Mouse (Mus musculus) spleen, postnatal 10 days (tissue): Measurements from ENCODE around the gene Ror1.
A peak's percentile ranks its signal among the peaks of the same experiment; 100 is the strongest.

Source experiments
- DNase-seq, 2 experiments: peaks; one replicate each; pipeline ENCODE4 v3.0.0; 2021 to 2022; ENCODE audit warnings: low spot score in 2 of 2

The Ror1 gene

DNA sequence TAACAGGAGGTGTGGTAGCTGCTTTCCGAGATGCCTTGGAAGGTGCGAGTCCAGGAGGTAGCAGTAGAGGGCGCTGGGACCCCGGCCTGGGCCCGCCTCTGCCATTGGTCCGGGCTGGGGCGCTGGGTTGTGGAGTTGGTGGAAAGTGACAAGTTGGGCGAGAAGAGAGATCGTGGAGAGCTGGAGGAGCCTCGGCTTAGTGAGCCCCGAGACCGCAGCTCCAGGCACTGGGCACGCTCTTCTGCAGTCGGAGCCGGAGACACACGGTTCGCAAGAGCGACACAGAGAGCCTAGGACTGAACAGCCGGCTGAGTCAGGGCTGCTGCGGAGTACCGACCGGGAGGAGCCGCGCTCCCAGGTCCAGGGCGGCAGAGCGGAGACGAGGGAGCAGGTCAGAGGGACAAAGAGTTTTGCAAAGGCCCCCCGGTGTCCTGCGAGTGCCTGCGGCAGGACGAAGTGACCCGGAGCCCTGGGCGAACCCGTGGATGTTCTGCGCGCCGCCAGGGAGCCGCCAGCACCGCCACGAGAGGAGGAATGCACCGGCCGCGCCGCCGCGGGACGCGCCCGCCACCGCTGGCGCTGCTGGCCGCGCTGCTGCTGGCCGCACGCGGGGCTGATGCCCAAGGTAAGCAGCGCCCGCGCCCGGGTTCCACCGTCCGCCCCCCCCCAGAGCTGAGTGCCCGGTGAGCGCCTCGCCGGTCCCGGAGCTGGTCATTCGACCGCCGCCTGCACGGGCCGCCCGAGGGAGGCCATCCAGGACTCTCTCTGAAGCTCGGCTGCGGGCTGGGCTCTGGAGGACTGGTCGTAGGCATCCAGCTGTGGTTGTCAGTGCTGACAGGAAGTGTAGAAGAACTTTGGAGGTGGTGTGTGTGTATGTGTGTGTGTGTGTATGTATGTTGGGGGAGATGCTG lies at the start of gene Ror1:
Gene Ror1 (plus strand): TSS at position 107 of the 911 bp plus-strand sequence.
- peak; percentile 20 to 67 for DNase-seq

- no peak for DNase-seq
These were observed 48.5 kb upstream of the Ror1 start for GRCm38 (mm10) chr4:100047066-100047465.

DNA sequence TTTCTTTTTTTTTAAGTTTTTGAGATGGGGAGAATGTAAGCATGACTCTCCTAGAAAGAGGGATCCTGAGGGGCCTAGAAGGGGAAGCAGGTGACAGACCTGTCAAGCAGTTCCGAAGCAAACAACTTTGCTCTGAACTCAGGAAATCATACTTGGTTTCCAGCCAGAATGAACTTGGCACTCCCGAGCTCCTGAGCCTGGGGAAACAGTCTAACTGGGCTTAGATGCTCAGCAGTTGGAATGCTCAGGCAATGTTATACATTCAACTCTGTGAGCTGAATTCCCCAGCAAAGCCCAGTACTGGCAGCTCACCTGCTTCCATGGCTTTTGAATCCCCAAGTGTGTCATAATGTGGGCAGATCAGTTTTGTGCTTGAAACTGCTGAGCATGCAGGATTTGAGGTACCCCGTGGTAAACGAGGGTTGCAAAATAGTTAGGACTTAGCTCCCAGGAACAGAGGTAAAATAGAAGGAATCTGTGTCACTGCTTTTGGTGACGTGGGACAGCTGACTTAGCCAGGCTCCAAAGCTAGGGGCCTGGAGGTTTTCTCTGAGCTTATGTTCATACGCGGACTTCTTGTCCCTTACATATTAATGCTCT lies 47.1 kb upstream of the Ror1 start:
- DNase-seq: no peak

- no peak for DNase-seq
These were observed 43.8 kb upstream of the Ror1 start for GRCm38 (mm10) chr4:100051767-100052166.

DNA sequence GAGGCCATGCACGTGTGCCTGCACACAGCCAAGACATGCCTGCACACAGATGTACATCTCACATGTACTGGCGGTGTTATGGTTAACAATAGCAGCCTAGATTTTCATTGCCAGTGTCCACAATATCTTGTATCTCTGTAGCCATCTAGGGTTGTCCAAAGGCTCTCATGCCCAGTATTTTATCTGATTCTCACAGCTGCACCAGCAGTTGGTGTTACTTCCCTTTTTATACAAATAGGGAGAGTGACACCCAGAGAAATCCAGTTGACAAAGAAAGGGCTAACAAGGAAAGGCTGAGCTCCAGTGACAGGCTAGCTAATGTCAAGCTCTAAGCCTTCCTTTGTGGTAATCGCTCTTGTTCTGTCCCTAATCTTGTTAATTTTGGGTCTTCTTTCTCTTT lies 43.3 kb upstream of the Ror1 start:
- DNase-seq: no peak

DNA sequence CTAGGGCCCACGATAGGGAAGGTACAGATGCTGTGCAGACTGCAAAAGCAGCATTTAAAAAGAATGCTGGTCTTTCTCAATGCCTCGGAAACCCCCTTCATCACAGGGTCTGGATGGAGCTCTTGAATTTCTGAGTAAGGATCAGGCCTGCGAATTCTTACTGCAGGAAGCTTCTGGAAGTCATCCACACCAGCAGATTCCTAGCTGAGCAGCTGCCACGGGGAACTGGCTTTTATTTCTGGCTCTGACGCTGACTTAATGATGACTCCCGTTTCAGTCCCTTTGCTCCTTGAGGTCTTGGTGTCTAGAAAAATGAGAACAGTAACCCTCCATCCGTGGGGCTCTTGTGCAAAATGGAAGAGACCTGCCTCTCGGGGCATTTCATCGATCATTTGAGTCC lies 39.5 kb upstream of the Ror1 start:
- no peak for DNase-seq

DNA sequence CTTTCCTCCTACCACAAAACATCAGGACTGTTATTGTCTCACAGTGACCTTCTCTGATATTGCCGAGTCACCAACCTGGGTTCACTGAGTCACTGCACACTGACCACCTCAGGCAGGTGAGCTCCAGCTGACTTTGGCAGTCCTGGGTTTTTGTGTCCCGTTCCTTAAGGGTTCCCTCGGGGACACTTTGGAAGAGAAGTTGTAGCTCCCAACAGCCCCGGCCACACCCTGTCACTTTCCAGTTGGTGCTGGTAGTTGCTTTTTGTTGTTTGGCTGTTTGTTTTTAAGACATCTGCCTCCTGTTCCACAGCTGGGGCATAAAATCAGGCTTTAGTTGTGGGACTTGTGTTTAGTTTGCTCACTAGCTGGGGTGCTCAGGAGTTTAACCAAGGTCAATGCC lies 39.1 kb upstream of the Ror1 start:
- DNase-seq: no peak

- DNase-seq: no peak
These were observed 38.2 kb upstream of the Ror1 start for GRCm38 (mm10) chr4:100057381-100057780.

GRCm38 (mm10) chr4:100058631-100059030 lies 37.0 kb upstream of the Ror1 start:
- no peak for DNase-seq

- DNase-seq: no peak
These were observed 35.8 kb upstream of the Ror1 start for GRCm38 (mm10) chr4:100059811-100060210.

DNA sequence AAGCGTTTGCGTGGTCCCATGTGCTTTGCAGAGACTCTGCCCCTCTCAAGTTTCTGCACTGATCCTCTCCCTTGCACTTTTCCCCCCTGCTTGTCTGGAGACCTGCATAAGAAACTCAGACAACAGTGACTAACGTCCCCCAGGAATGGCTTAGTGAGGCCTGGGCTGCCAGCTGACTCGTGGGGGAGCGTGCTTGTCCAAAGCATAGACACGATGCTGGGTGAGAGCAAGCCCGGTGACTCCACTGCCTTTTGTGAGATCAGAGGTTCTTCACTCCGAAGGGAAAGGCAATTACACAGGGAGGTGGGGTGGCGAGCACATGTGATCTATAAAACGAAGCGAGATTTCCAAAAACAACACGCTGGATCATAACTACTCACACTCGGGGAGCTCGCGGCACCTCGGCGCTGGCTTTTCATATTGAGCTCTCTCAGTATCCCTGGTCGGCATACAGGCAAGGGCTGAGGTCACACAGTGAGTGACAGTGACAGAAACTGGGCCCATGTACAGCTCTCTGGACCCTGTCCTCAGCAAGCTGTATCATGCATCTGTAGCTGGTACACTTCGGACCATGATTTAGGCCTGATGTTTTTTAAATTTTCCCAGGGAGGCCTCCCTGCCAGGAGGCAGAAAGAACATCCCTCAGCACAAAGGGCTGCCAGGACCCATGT lies 34.1 kb upstream of the Ror1 start:
- no peak for DNase-seq

DNA sequence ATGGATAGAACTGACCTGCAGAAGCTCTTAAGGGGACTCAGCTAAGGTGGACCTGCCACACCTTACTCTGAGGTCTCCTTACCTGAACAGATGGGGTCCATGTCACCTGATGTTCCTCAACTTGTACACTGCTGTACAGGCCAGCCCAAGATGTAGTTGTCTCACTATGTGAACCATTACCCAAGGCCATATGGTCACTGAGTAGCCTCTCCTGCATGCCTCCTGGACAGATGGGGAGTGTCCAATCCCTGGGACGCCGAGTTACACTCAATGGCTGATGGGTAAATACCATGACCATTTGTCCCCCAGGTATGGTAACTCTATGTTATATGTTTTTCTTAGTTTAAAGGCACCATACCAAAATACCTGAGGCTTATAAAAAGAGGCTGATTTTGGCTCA lies 29.9 kb upstream of the Ror1 start:
- no peak for DNase-seq

- DNase-seq: no peak
These were observed 25.5 kb upstream of the Ror1 start for GRCm38 (mm10) chr4:100070101-100070500.

DNA sequence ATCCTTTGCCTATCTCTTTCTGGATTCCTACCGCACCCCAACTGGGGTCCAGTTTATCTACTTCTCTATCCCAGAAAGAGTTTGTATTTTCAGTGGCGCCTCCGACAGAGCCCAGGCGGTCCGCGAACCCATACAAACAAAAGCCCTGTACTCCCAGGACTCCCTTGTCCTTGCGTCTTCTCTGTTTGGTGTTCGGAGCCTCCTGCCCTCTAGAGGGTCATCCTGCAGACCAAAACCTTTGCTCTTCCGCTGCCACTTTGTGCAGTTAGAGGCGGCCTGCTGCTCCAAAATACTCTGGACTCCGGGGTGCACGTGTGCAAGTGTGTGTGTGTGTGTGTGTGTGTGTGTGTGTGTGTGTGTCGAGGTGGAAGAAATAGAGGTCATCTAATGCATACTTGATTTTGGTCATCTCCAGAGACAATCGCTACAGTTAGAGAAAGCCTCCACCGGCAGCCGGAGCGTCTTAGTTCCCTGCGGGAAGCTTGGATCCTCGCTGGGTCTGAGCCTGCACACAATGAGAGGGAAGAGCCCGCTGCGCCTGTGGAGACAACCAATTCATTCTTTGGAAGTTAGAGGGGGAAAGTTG lies 1.1 kb downstream of the Ror1 start:
- DNase-seq: no peak

DNA sequence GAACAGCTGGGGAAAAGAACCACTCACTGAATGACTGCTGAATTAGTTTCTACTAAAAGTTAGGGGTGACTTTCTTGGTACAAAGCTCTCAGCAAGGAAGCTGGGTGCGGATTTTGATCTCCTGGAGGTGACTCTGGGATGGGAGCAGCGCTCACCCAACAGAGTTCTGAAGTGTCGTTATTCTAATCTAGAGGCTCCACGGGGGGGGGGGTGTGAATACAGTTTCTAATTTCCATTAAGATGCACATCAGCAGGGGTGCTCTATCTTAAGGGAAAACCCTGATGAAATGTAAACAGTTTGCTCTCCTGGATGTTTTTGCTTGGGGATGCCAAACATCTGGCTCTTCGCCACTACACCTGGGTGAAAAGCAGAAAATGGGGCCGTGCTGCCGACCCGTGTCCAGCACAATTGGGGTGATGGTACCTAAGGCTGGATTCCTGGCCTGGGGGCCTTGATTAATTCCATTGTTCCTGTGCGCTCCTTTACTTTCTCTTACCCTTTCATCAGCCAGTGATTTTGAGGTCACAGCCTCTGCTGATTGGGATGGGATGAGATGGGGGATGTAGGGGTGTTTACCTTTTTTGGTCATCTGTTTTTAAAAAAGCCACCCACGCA lies 1.9 kb downstream of the Ror1 start:
- DNase-seq: no peak

- DNase-seq: no peak
These were observed 5.7 kb downstream of the Ror1 start for GRCm38 (mm10) chr4:100101066-100101820.

DNA sequence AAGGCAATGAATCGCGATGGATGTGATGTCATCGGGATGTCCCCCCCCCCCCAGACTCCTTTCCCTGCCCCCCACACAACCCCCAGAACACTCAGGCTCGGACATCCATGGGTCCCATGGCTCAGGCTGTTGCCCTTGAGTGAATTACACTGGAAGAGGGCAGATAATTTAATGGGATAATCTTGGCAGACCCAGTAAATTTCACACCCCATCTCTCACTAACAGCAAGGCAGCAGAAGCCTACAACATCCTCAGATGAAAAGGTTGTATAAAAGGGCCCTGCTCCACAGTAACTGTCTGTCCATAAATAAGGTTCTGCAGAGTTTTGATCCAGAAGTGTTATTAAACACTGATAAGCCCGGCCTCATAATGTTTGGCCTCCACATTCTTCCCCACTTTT lies 6.3 kb downstream of the Ror1 start:
- no peak for DNase-seq

DNA sequence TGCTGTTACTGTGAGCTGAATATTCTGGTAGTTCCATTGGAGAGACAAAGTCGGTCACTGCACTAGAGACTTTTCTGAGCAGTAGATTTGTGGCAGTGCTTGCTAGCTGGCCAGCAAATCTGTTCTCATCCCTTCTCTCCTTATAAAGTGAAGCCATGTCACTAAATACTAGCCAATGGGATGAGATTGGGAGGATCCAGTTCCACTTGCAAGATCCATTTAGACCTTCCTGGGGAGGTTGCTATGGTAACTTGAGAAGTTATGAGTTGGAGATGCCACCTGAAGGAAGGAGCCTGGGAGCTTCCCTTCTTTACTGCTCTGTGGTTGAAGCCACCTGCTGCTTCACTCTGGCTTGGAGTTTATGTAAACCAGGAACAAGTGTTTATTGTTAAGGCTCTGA lies 8.7 kb downstream of the Ror1 start:
- no peak for DNase-seq

DNA sequence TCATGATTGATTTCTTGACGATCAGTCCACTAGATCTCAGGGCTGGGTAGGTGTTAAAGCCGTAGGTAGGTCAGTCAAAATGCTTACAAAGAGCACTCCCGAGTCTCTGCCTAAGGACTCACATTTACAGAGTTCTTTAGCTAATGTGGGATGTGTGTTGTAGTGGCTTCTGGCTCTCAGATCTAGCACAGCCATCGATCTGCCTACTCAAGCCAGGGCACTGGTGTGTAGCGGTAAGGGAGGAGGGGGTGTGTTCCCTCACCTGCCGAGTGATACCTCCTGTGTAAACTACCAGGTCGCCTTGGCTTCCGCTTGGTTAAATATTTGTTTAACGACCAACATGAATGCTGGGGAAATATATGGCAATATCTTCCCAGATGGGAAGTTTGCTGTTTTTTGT lies 12.0 kb downstream of the Ror1 start:
- no peak for DNase-seq

DNA sequence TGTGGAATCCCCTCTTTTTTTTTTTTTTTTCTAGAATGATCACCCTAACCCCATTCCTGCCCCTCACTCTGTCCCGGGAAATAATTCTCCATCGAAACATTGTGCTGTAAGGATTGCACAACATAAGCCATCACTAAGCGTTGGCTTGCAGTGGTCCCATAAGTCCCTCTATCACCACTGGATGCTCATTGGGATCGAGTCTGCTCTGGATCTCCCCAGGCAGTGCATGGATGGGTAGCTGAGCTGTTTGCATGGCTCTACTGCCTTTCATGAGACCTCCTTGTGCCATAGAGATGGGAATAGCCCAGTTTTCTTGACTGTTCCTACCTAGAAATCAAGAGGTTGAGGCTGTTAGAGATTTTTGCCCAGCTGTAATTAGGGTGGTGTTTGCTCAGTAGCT lies 13.0 kb downstream of the Ror1 start:
- DNase-seq: no peak

GRCm38 (mm10) chr4:100114148-100114547 lies 18.6 kb downstream of the Ror1 start:
- DNase-seq: no peak
